Mouse (Mus musculus): Measurements from ENCODE around the gene Abcc1.

Gene Abcc1

GRCm38 (mm10) chr16:14361362-14362098 lies at the start of gene Abcc1:
Gene Abcc1, plus strand, starts transcription at chr16:14361558.
- DNase-seq (ENCODE audit: extremely low read depth, low read depth) = no peak

GRCm38 (mm10) chr16:14312914-14313313 lies 48.4 kb upstream of the Abcc1 start:
- no peak for DNase-seq (ENCODE audit: extremely low read depth, low read depth)

- DNase-seq (ENCODE audit: extremely low read depth, low read depth) = peak; percentile 91
Measured at GRCm38 (mm10) chr16:14316884-14317876, 44.2 kb upstream of the Abcc1 start, which contains the start of gene Fopnl. Gene Fopnl, minus strand, starts transcription at chr16:14317405.

GRCm38 (mm10) chr16:14319681-14320080 lies 41.7 kb upstream of the Abcc1 start:
- DNase-seq (ENCODE audit: extremely low read depth, low read depth) = no peak

GRCm38 (mm10) chr16:14320494-14320893 lies 40.9 kb upstream of the Abcc1 start:
- DNase-seq (ENCODE audit: extremely low read depth, low read depth) = no peak

- no peak for DNase-seq (ENCODE audit: extremely low read depth, low read depth)
Measured at GRCm38 (mm10) chr16:14328156-14328555, 33.2 kb upstream of the Abcc1 start.

- no peak for DNase-seq (ENCODE audit: extremely low read depth, low read depth)
Measured at GRCm38 (mm10) chr16:14344967-14345366, 16.4 kb upstream of the Abcc1 start.

GRCm38 (mm10) chr16:14351571-14351970 lies 9.8 kb upstream of the Abcc1 start:
- no peak for DNase-seq (ENCODE audit: extremely low read depth, low read depth)

- no peak for DNase-seq (ENCODE audit: extremely low read depth, low read depth)
Measured at GRCm38 (mm10) chr16:14352234-14352633, 9.1 kb upstream of the Abcc1 start.

- DNase-seq (ENCODE audit: extremely low read depth, low read depth) = no peak
Measured at GRCm38 (mm10) chr16:14352663-14353062, 8.7 kb upstream of the Abcc1 start.

- no peak for DNase-seq (ENCODE audit: extremely low read depth, low read depth)
Measured at GRCm38 (mm10) chr16:14357859-14358258, 3.5 kb upstream of the Abcc1 start.

GRCm38 (mm10) chr16:14358531-14358930 lies 2.8 kb upstream of the Abcc1 start:
- DNase-seq (ENCODE audit: extremely low read depth, low read depth) = no peak

GRCm38 (mm10) chr16:14360931-14361330 lies 427 bp upstream of the Abcc1 start:
- no peak for DNase-seq (ENCODE audit: extremely low read depth, low read depth)

GRCm38 (mm10) chr16:14362099-14362820 lies 902 bp downstream of the Abcc1 start:
- DNase-seq (ENCODE audit: extremely low read depth, low read depth) = no peak

GRCm38 (mm10) chr16:14363496-14363895 lies 2.1 kb downstream of the Abcc1 start:
- no peak for DNase-seq (ENCODE audit: extremely low read depth, low read depth)

- no peak for DNase-seq (ENCODE audit: extremely low read depth, low read depth)
Measured at GRCm38 (mm10) chr16:14364066-14364465, 2.7 kb downstream of the Abcc1 start.

- DNase-seq (ENCODE audit: extremely low read depth, low read depth) = peak; percentile 87
Measured at GRCm38 (mm10) chr16:14365457-14365856, 4.1 kb downstream of the Abcc1 start.

- no peak for DNase-seq (ENCODE audit: extremely low read depth, low read depth)
Measured at GRCm38 (mm10) chr16:14366017-14366416, 4.7 kb downstream of the Abcc1 start.

- no peak for DNase-seq (ENCODE audit: extremely low read depth, low read depth)
Measured at GRCm38 (mm10) chr16:14371367-14371766, 10.0 kb downstream of the Abcc1 start.

GRCm38 (mm10) chr16:14372382-14372781 lies 11.0 kb downstream of the Abcc1 start:
- no peak for DNase-seq (ENCODE audit: extremely low read depth, low read depth)

- no peak for DNase-seq (ENCODE audit: extremely low read depth, low read depth)
Measured at GRCm38 (mm10) chr16:14372817-14373301, 11.5 kb downstream of the Abcc1 start.
